Mouse (Mus musculus) hindbrain, postnatal 0 days (tissue): ENCODE measurements around the gene Phyhd1. TPM values are rescaled to one million over a fixed set of nuclear protein-coding genes. Genes with fewer than 3 reads are reported as not detected.
A peak's percentile ranks its signal among the peaks of the same experiment; 100 is the strongest.

Experiments used
- ATAC-seq: fragments of 200-750 bp; cut with Nextera tagmentation; 2 replicates; pipeline ENCODE4 v1.8.0; 2017; ENCODE audit warnings: mild to moderate bottlenecking, moderate TSS enrichment, moderate library complexity
- DNase-seq: peaks from one replicate; pipeline ENCODE4 v3.0.0-alpha.2; 2015; ENCODE audit warnings: low spot score
- H3K27ac ChIP-seq: fragments of 300-500 bp; sonication (generic); 2 replicates; pipeline ENCODE4 v1.5.1; 2014; ENCODE audit warnings: mild to moderate bottlenecking
- H3K27me3 ChIP-seq: fragments of 300-500 bp; sonication (generic); 2 replicates; pipeline ENCODE4 v1.6.1; 2014; ENCODE audit warnings: low read length, mixed read lengths; ENCODE audit not compliant: insufficient read depth
- H3K36me3 ChIP-seq: fragments of 300-500 bp; sonication (generic); 2 replicates; pipeline ENCODE4 v1.6.1; 2014; ENCODE audit warnings: low read length, mixed read lengths; ENCODE audit not compliant: insufficient read depth
- H3K4me1 ChIP-seq: fragments of 300-500 bp; sonication (generic); 2 replicates; pipeline ENCODE4 v1.6.1; 2014; ENCODE audit warnings: antibody characterized with exemption, low read length, mixed read lengths; ENCODE audit not compliant: insufficient read depth
- H3K4me2 ChIP-seq: fragments of 300-500 bp; sonication (generic); 2 replicates; pipeline ENCODE4 v1.6.1; 2014; ENCODE audit warnings: low read depth, mild to moderate bottlenecking, low read length, moderate library complexity, mixed read lengths
- H3K4me3 ChIP-seq: fragments of 300-500 bp; sonication (generic); 2 replicates; pipeline ENCODE4 v1.5.1; 2014; ENCODE audit warnings: low read length
- H3K9ac ChIP-seq: fragments of 300-500 bp; sonication (generic); replicated peaks from 2 replicates; pipeline ENCODE4 v1.6.1; 2014; ENCODE audit warnings: mild to moderate bottlenecking, low read length, moderate library complexity, mixed read lengths
- H3K9me3 ChIP-seq: fragments of 300-500 bp; sonication (generic); 2 replicates; pipeline ENCODE4 v1.6.1; 2016; ENCODE audit warnings: low read length, mixed read lengths
- CTCF ChIP-seq: IDR thresholded peaks from 2 replicates; pipeline ENCODE4 v1.5.1; 2016; ENCODE audit warnings: antibody characterized with exemption, control low read depth, low read depth
- WGBS: fragments of 180-500 bp; shearing (Covaris S2); extraction: QIAGEN DNeasy Blood & Tissue Kit; methylation state at CpG from one replicate; pipeline ENCODE4 v1.1.7; 2014; 5-methylcytosine and 5-hydroxymethylcytosine counted together
- polyA plus RNA-seq: library from polyadenylated mRNA; unstranded; fragments of >200 nt; fragmentation: Nextera tagmentation; extraction: Ambion mirVana; gene quantifications from 2 replicates; pipeline ENCODE4 v1.2.1, GENCODE M21; 2015
- total RNA-seq: library from RNA; depleted of rRNA; stranded (reverse); fragments of >200 nt; gene quantifications from 2 replicates; pipeline ENCODE4 v1.2.3, GENCODE M21; 2014

Phyhd1 gene
- total and polyA plus RNA-seq, 2 experiments from 2014 or later, result 5.6 to 7.4 TPM

DNA sequence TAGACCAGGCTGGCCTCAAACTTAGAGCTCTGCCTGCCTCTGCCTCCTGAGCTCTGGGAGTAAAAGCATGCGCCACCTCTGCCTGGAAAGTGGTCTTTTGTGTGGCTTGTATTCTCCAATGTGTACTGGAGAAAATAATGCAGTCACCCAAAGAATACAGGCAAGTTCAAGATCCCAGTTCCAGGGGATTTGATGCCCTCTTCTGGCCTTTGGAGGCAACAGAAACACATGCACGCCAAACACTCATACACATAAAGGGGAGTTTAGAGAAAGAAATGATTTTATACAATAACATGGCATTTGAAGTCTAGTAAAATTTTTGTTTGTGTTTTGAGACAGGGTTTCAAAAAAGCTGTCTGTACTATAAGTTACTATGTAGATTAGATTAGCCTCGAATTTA, 33.5 kb downstream of the Phyhd1 start:
- Histone ChIP-seq H3K9me3 (no peaks in the 10 kb centered on the region), H3K4me2 (no peak overlapping the region), H3K4me1 (no peaks in the 10 kb centered on the region), H3K27me3 (no peaks in the 10 kb centered on the region), H3K27ac (no peak overlapping the region), H3K36me3 (peaks cover 52% of the 10 kb centered on the region), H3K4me3 (no peak overlapping the region), H3K9ac (no peak overlapping the region)
- DNase-seq, result peak; percentile 7
- peak; percentile 24; the same call in 1 of the 2 replicates for TF ChIP-seq CTCF
- ATAC-seq, result no peak
- WGBS, result 82% methylated on average over 3 of the region's 3 CpGs

DNA sequence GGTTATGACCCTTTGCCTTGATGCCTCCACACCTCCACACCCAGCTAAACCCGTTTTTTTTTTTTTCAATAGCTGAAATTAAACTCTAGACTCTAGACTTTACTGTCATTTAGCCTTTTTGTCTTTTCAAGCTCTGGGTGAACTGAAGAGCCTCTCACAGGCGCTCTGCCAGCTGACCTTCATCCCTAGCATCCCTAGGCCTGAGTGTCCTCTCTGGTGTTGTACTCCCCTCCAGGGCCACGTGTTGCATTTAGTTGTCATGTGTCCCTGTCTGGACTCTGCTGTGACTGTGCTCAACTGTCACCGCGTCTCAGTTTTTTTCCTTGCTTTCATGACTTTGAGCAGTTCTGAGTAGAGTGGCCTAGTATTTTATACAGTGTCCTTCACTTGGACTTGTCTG, 34.0 kb downstream of the Phyhd1 start:
- no peak for TF ChIP-seq CTCF
- 95% methylated on average over 5 of the region's 5 CpGs for WGBS
- no peak for DNase-seq

DNA sequence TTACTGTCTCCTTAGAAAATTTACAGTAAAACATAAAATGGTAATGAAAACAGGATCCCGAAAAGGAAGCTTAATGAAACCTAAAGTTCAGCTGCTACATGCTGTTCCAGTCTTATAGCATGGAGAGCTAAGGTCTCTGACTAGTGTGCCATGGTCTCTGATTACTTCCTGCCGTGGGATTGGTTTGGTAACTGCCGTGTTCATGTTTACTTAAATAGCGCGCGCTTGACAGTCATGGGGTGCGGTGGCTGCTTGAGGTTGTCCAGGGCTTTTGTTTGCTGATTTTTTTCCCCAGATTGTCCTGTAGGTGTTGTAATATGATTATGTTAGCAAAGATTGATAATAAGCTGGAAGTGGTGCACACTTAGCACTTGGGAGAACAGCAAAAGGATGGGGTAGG, 40.1 kb downstream of the Phyhd1 start:
- no peak overlapping the region for H3K4me3 ChIP-seq
- WGBS, result 95% methylated on average over 7 of the region's 7 CpGs
- H3K36me3 ChIP-seq, result peaks cover 80% of the 10 kb centered on the region

More for the DNA sequence above, 34.0 kb downstream of the Phyhd1 start:
- H3K27me3 ChIP-seq, result no peaks in the 10 kb centered on the region
- no peak overlapping the region for H3K27ac ChIP-seq
- H3K4me2 ChIP-seq, result no peak overlapping the region
- ATAC-seq, result no peak
- H3K4me3 ChIP-seq, result no peak overlapping the region
- H3K9me3 ChIP-seq, result no peaks in the 10 kb centered on the region
- peaks cover 57% of the 10 kb centered on the region for H3K36me3 ChIP-seq
- no peak overlapping the region for H3K9ac ChIP-seq
- H3K4me1 ChIP-seq, result no peaks in the 10 kb centered on the region

DNA sequence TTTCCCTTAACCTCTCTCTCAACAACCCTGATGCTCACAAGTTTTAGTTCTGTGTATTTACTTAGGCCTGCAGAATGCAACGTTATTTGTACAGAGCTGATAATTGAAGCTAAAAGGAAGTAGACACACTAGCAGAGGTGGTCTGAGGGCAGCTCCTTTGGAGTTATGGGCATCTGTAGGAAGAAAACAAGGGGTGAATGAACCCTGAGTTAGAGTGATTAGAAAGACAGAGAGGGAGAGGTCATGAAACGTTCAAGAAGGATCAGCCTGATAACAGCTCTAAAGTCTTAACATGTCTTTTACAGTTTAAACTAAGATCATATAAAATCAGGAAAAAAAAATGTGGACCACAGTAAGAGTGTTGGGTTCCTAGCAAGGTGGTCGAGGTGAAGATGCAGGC, 43.3 kb downstream of the Phyhd1 start:
- Histone ChIP-seq H3K36me3 (peaks cover 83% of the 10 kb centered on the region), H3K27ac (no peak overlapping the region), H3K27me3 (no peaks in the 10 kb centered on the region), H3K4me1 (no peaks in the 10 kb centered on the region), H3K4me2 (no peak overlapping the region), H3K4me3 (no peak overlapping the region), H3K9me3 (no peaks in the 10 kb centered on the region), H3K9ac (no peak overlapping the region)
- WGBS, result 95% methylated on average over 3 of the region's 3 CpGs
- ATAC-seq (no peak), DNase-seq (no peak)
- no peak for TF ChIP-seq CTCF

More for the DNA sequence above, 40.1 kb downstream of the Phyhd1 start:
- Histone ChIP-seq H3K27me3 (no peaks in the 10 kb centered on the region), H3K4me2 (no peak overlapping the region), H3K9me3 (no peaks in the 10 kb centered on the region), H3K9ac (no peak overlapping the region), H3K27ac (no peak overlapping the region), H3K4me1 (no peaks in the 10 kb centered on the region)
- ATAC-seq (no peak), DNase-seq (no peak)
- no peak for TF ChIP-seq CTCF

DNA sequence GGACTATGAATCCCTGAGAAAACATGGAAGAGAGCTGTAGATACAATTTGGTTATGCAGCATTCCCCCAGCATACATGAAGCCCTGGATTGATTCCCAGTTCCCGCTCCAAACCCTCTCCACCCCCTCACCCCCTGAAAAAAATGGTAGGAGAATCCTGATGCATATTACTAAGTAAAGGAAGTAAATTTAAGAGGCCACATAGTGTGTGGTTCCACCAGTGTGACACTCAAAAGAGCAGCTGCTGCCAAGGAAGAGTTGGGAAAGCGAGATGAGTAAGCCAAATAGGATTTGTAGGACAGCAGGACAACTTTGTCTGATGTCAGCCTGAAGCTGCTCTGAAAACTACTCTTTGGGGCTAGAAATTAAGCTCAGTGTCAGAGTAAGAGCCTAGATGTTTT, 45.5 kb downstream of the Phyhd1 start:
- DNase-seq (no peak), ATAC-seq (no peak)
- peaks cover 78% of the 10 kb centered on the region for H3K36me3 ChIP-seq
- H3K4me2 ChIP-seq, result no peak overlapping the region
- no peak overlapping the region for H3K4me3 ChIP-seq
- TF ChIP-seq CTCF, result no peak
- no peaks in the 10 kb centered on the region for H3K9me3 ChIP-seq
- no peaks in the 10 kb centered on the region for H3K4me1 ChIP-seq
- no peaks in the 10 kb centered on the region for H3K27me3 ChIP-seq
- no peak overlapping the region for H3K9ac ChIP-seq
- H3K27ac ChIP-seq, result no peak overlapping the region
- 90% methylated on average over 2 of the region's 2 CpGs for WGBS

DNA sequence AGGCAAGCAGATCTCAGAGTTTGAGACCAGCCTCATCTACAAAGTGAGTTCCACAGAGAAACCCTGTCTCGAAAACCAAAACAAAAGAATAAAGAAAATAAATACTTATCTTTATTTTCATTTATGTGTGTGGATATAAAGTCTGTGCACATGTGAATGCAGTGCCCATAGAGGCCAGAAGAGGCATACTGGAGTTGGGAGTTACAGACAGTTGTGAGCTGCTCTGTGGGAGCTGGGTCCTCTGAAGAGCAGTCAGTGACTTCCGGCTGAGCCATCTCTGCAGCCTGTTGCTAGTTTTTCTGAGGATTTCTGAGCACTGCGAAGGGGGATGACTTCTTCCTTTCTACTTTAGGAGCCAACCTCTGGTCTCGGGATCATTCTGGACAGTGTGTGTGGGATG, 50.1 kb downstream of the Phyhd1 start:
- WGBS, result 92% methylated on average over 4 of the region's 4 CpGs
- ATAC-seq (no peak), DNase-seq (peak; percentile 3)
- no peak overlapping the region for H3K9ac ChIP-seq
- H3K4me1 ChIP-seq, result no peaks in the 10 kb centered on the region
- no peak overlapping the region for H3K4me3 ChIP-seq
- H3K27me3 ChIP-seq, result no peaks in the 10 kb centered on the region
- no peak overlapping the region for H3K27ac ChIP-seq
- no peaks in the 10 kb centered on the region for H3K9me3 ChIP-seq
- TF ChIP-seq CTCF, result peak; percentile 37
- H3K36me3 ChIP-seq, result peaks cover 66% of the 10 kb centered on the region
- no peak overlapping the region for H3K4me2 ChIP-seq

DNA sequence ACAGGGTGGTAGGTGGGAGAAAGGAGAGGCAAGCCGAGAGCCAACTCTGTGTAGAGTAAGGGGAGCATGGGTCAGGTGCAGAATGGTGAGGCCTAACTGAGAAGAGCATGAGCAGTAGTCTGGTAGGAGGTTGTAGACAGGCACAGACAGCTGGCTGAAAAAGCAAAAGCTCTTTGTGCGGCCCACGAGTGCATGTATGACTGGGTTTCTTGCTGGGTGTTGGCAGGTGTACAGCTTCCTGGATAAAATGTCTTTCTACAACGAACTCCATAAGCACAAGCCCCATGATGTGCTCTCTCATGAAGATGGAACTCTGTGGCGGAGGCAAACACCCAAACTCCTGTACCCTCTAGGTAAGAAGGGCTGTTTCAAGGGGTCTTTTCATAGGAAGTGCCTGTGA, 51.0 kb downstream of the Phyhd1 start:
- DNase-seq, result no peak
- H3K4me3 ChIP-seq, result no peak overlapping the region
- H3K4me2 ChIP-seq, result no peak overlapping the region
- ATAC-seq, result no peak
- TF ChIP-seq CTCF, result no peak
- no peak overlapping the region for H3K9ac ChIP-seq
- H3K4me1 ChIP-seq, result no peaks in the 10 kb centered on the region
- 88% methylated on average over 5 of the region's 5 CpGs for WGBS
- no peak overlapping the region for H3K27ac ChIP-seq
- no peaks in the 10 kb centered on the region for H3K27me3 ChIP-seq
- H3K9me3 ChIP-seq, result no peaks in the 10 kb centered on the region
- peaks cover 68% of the 10 kb centered on the region for H3K36me3 ChIP-seq
